In genomic region chr1:193860767-193861299, GRCm38 (mm10) we compare ENCODE assay signal across 23 mouse cellular contexts.
DNase-seq lines count a peak whose midpoint lies in the region; ATAC-seq and TF ChIP-seq lines count a peak whose summit lies in the region.
"Had no signal": no experiment of that assay in that cellular context is flagged by ENCODE, and none has a peak within 500 bp of the region (broad histone marks: within the 10 kb centered on the region; RNA-seq: fewer than 3 reads in every experiment).

No protein-coding gene starts in this region.

- peak; percentile 27 for DNase-seq in kidney, adult 11 months
- no peak for DNase-seq in kidney, postnatal 10 days
- no peak for DNase-seq in stomach, postnatal 0 days (ENCODE audit: low spot score)
- peak; percentile 9 for DNase-seq in kidney, postnatal 14 days
- no peak for DNase-seq in adrenal gland, adult 18-20 months (ENCODE audit: low spot score in 2 of 2)
- no peak for DNase-seq in cerebellum, postnatal 4 days (ENCODE audit: low spot score in 2 of 2)
- DNase-seq: B cell, adult 2 months; cerebellum, adult 18-20 months; cerebellum, postnatal 36 days; gastrocnemius, postnatal 10 days; heart, adult 18-20 months; heart, postnatal 36 days; layer of hippocampus, postnatal 36 days; liver, embryonic 13.5 days; right cerebral cortex, adult 18-20 months; thymus, adult 18-20 months; thymus, postnatal 4 days had no signal

- no peaks in the 10 kb centered on the region for H3K27me3 ChIP-seq in stomach, embryonic 14.5 days (ENCODE audit: control insufficient read depth, insufficient read depth, low read length)
- H3K27me3 ChIP-seq in stomach, postnatal 0 days (ENCODE audit: control insufficient read depth, insufficient read depth, low read length) = no peaks in the 10 kb centered on the region
- H3K27me3 ChIP-seq: liver, embryonic 13.5 days; lung, embryonic 15.5 days had no signal

- TF ChIP-seq EP300 in stomach, postnatal 0 days (optimal IDR thresholded peaks at IDR 0.05) = no peak

- WGBS in stomach, embryonic 14.5 days = 72% methylated on average over 5 of the region's 5 CpGs
- WGBS in stomach, postnatal 0 days = 78% methylated on average over 5 of the region's 5 CpGs

- no peaks in the 10 kb centered on the region for H3K36me3 ChIP-seq in stomach, embryonic 14.5 days (ENCODE audit: control insufficient read depth, insufficient read depth, low read length)
- H3K36me3 ChIP-seq in stomach, postnatal 0 days (ENCODE audit: control insufficient read depth, insufficient read depth, low read length) = no peaks in the 10 kb centered on the region
- H3K36me3 ChIP-seq: limb, embryonic 13.5 days; liver, embryonic 13.5 days; lung, embryonic 15.5 days had no signal

- ATAC-seq in stomach, embryonic 14.5 days (ENCODE audit: insufficient number of reproducible peaks, insufficient read depth, low FRiP score, low read depth) = no peak
- ATAC-seq in stomach, postnatal 0 days (ENCODE audit: low FRiP score, low TSS enrichment) = no peak
- ATAC-seq: hindbrain, embryonic 16.5 days had no signal

- TF ChIP-seq CTCF in stomach, postnatal 0 days (IDR thresholded peaks at IDR 0.05; ENCODE audit: low read depth) = no peak

- H3K9me3 ChIP-seq in stomach, embryonic 14.5 days (ENCODE audit: control insufficient read depth, low read depth, low read length) = no peaks in the 10 kb centered on the region
- no peaks in the 10 kb centered on the region for H3K9me3 ChIP-seq in stomach, postnatal 0 days (ENCODE audit: control insufficient read depth, low read length)
- H3K9me3 ChIP-seq: limb, embryonic 13.5 days; liver, embryonic 13.5 days; lung, embryonic 15.5 days had no signal

- no peak overlapping the region for H3K4me2 ChIP-seq in stomach, embryonic 14.5 days (replicated peaks; ENCODE audit: low read depth, low read length)
- H3K4me2 ChIP-seq in stomach, postnatal 0 days (replicated peaks; ENCODE audit: low read depth) = no peak overlapping the region
- H3K4me2 ChIP-seq: limb, embryonic 13.5 days; liver, embryonic 13.5 days; lung, embryonic 15.5 days had no signal

- no peak overlapping the region for H3K4me3 ChIP-seq in stomach, embryonic 14.5 days (ENCODE audit: low read depth, low read length)
- no peak overlapping the region for H3K4me3 ChIP-seq in stomach, postnatal 0 days (ENCODE audit: low read depth, low read length)
- H3K4me3 ChIP-seq: layer of hippocampus, adult 2 months; limb, embryonic 13.5 days; liver, embryonic 13.5 days; lung, embryonic 15.5 days had no signal

- peak overlapping the region; percentile 10; the same call in 1 of the 2 replicates for H3K27ac ChIP-seq in stomach, embryonic 14.5 days (ENCODE audit: low read length)
- H3K27ac ChIP-seq in stomach, postnatal 0 days (replicated peaks) = no peak overlapping the region
- H3K27ac ChIP-seq: layer of hippocampus, adult 2 months; limb, embryonic 13.5 days; liver, embryonic 13.5 days; lung, embryonic 15.5 days; macrophage had no signal

- H3K9ac ChIP-seq in stomach, embryonic 14.5 days (replicated peaks; ENCODE audit: low read depth, low read length) = no peak overlapping the region
- H3K9ac ChIP-seq in stomach, postnatal 0 days (ENCODE audit: low read length) = no peak overlapping the region
- H3K9ac ChIP-seq: limb, embryonic 13.5 days; liver, embryonic 13.5 days; lung, embryonic 15.5 days had no signal

- H3K4me1 ChIP-seq in stomach, embryonic 14.5 days (ENCODE audit: control insufficient read depth, insufficient read depth, low read length) = 0 out of 2 replicates have a peak, but pooled peaks cover 6% of the 10 kb centered on the region
- no peaks in the 10 kb centered on the region for H3K4me1 ChIP-seq in stomach, postnatal 0 days (replicated peaks; ENCODE audit: control insufficient read depth, insufficient read depth)
- H3K4me1 ChIP-seq: liver, embryonic 13.5 days had no signal

Comparison
In these comparisons a context has a peak if more than half of its experiments do, and no peak if none do; other contexts are left out.
1. DNase-seq: peak in kidney, adult 11 months (single experiment) and kidney, postnatal 14 days (single experiment); none in kidney, postnatal 10 days (single experiment), stomach, postnatal 0 days (single experiment), adrenal gland, adult 18-20 months (0 of 2) and cerebellum, postnatal 4 days (0 of 2).